Mouse (Mus musculus): ENCODE data around the gene Gm5447.

Gene Gm5447

DNA sequence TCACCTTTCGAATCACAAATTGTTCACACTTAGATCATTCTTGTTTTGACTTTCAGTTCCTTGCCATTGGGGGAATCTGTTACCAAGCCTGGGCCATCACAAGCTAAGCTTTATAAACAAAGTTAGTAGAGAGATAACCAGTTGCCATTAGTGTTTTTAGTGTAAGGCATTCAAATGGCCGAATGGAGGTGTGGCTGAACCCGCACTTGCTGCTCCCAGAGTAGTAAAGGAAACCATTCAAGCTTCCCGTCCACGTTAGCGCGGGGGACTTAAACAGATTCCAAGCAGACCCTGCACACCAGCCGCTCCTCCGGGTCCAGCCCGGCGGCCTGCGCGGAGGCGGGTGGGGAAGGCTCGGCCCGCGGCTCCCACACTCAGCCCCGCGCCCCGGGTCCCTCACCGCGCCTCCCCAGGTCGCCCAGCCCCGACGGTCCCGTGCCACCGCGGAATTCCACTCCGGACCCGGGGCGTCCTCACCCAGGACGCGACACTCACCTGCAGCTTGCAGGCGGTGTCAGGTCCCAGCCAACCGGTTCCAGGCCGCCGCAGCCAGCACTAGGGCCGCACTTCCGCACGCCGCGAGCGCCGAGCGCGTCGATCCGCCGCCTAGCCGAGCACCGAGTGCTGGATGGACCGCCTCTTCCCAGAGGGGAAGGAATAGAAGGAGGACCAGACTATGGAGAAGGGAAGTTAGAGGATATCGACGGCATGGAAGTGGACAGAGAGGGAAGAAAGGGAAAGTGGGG lies at the start of gene Gm5447, which contains the start of gene Exoc2:
Gene Gm5447, plus strand, starts transcription at position 704 of the 746 bp plus-strand sequence.
Gene Exoc2, minus strand, starts transcription at position 593 of the 746 bp plus-strand sequence.
- peak; percentile 64 to 75 for DNase-seq

DNA sequence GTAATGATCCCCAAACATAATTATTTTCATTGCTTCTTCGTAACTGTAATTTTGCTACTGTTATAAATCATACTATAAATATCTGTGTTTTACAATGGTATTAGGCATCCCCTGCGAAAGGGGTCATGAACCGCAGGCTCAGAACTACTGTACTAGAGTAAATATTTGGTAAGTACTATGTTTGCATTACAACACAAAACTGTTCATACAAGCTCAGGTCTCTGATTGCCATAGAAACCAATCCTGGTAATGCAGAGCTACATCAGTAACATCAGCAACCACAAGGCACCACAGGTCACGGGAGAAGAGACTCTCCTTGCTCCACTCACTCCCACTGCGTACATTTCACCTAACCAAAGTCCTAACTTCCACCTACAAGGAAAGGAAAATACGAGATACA lies 49.7 kb upstream of the Gm5447 start:
- no peak for DNase-seq

DNA sequence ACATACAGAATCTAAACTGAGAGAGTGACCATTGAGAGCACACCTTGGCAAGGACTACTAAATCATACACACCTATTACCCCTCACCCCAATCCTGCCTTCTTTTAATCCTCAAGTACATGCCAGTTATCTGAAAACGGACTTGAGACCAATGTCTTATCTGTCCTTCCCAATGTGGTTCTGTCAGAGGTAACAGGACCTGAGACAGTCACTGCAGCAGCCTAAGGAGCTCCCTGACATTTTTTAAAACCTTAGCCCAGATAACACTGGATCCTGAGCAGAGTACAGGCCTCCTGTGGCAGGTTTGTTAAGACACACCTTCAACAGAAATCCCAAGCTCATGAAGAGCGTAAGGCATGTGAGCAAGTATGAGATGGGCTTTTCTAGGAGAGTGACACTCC lies 44.9 kb upstream of the Gm5447 start:
- no peak for DNase-seq

DNA sequence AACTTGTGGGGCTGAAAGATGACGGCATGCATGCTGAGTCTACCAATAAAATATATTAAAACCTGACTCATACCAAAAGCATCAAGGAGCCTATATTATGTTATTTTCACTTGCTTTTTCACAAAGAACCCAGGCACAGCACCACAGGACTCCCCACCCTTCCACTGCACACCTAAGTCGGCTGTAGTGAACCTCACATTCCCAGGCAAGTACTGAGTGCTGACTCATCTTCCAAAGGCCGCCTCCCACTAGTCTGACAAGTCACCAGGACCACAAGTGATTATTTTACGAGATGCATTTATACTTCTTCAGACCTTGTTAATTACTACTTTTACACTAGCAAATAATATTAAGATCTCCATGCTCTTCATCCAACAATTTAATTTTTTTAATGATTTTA lies 42.4 kb upstream of the Gm5447 start:
- DNase-seq = no peak

DNA sequence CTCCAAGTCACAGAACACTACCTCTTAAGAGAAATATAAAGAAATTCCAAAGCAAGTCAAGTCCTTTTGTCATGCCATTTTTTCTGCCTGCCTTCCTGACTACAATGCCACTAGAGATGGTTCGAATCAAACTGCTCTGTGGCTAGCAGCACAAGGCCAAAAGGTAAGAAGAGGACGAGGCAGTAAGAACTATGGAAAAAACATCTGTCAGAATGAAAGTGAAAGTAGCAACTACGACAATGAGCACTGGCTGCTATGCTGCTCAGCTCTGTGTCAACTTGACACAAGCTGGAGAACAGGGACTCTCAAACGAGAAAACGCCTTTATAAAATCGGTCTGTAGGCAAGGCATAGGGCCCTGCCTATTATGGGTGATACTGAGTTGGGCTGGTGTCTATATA lies 41.0 kb upstream of the Gm5447 start:
- no peak for DNase-seq

DNA sequence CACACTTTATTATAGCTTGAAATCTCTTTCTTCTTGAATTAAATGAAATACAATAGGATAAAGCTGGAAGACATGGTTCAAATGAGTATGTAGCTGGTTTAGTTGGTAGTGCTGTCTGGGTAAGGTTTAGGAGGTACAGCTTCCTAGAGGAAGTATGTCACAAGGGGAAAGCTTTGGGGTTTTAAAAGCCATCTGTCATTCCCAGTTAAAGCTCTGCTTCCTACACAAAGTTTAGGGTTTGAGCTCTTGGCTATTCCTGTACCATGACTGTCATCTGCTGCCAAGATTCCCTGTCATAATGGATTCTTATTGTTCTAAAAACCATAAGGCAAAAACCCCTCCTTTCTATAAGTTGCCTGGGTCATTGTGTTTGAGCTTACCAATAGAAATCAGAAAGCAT lies 28.2 kb upstream of the Gm5447 start:
- DNase-seq = no peak

DNA sequence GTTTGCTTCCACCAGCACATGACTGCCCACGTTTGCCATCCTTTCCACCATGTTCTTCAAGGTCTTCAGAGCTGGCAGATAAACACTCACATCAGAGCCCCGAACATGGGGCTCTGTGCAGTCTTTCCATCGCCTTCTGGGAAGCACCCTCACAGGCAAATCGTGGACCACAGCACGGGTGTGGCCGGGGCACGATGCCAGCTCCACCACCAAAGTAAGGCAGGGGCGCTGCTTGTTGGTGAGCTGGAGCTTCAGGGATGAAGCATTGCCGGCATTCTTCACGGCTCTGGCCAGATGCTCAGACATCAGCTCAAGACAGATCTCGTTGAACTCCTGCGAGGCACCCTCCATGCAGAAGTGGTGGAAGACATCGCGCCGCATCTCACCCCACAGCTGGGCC lies 26.9 kb upstream of the Gm5447 start:
- DNase-seq = no peak

DNA sequence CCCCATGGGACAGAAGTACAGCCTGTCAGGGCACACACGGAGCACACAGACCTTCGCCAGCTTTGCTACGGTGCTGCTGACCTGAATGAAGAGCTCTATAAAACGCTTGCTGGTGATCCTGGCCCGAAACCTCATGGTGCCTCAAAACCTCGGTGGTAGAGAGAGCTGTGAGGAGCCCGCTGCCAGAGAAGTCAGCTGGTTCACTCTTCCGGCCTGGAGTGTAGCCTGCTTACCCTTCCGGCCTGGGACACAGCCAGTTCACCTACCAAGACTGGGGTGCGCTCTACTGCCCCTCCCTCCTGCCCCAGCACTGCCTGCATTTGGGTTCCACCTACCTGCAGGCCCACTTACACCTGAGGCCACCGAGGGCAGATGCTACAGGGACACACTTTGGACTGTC lies 26.5 kb upstream of the Gm5447 start, which contains the start of gene Hus1b:
Gene Hus1b, minus strand, starts transcription at position 220 of the 400 bp plus-strand sequence.
- no peak for DNase-seq

DNA sequence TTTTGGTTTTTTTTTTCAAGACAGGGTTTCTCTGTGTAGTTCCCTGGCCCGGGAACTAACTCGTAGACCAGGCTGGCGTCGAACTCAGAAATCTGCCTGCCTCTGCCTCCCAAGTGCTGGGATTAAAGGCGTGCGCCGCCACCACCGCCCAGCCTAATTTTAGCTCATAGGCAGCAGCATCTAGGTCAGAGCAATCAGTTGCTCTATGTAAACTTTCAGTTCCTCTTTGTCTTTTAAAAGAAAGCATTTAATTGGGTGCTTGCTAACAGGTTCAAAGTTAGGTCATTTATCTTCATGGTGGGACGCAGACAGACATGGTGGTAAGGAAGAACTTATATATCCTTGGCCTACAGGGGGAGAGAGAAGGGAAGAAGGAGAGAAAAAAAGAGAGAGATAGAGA lies 24.8 kb upstream of the Gm5447 start:
- no peak for DNase-seq

DNA sequence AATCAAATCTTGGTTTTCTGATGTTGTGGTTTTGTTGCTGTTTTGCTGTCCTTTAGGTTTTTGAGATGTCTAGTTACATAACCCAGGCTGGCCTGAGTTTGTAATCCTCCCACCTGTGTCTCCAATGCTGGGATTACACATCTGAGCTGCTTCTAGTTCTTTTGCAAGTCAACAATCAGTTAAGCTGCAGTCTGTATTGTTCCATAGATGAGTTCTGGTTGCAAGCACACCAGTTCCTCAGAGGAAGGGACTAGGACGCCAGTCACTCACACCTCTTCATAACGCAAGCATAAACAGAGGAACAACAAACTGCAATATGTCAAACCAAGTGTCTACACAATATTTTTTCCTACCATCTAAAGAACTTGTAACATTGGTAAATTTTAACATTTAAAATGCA lies 22.0 kb upstream of the Gm5447 start:
- DNase-seq = no peak

DNA sequence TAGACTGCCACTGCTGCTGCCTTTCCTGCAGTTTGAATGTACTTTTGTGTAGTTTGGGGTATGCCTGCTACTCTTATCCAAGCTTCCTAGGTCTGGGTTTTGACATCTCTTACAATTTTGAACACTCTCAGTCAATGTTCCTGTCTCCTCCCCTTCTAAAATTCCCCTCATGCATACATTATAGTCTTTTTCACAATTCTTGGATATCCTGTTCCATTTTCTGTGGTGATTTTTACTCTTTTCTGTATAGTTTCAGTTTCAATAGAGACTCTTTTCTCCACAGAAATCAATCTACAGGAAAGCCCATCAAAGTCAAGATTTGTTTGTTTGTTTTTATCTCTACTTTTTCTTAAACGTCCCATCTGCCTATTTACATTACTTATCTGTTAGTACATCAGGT lies 20.4 kb upstream of the Gm5447 start:
- DNase-seq = no peak

DNA sequence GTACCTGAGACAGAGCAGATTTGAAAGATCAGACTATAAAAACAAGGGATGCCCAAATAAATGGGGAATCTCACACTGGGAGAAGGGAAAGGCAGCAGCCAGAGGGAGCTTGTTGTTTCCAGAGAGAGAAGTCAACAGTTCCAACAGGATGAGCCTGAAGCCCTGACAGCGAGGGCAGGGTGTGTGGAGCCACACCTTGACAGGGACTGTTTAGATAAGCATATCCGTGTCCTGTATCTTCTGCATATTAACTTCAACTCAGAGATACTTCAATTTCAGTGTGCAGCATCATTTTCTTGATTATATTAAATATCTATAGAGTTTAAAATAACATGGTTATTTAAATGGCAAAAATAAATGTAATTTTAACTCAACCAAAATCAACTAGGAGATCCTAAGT lies 13.3 kb upstream of the Gm5447 start:
- no peak for DNase-seq

DNA sequence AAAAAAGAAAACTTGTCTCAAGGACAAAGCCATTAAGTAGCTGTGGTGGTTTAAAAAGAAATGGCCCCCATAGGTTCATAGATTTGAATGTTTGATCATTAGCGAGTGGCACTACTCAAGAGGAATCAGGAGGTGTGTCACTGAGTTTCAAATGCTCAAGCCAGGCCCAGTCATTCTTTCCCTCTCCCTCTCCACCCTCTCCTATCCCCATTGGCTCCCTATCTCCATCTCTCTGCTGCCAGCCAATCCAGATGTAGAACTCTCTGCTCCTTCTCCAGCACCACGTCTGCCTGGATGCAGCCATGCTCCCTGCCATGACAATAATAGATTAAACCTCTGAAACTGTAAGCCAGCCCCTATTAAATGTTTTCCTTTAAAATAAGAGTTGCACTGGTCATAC lies 12.1 kb upstream of the Gm5447 start:
- DNase-seq = no peak

DNA sequence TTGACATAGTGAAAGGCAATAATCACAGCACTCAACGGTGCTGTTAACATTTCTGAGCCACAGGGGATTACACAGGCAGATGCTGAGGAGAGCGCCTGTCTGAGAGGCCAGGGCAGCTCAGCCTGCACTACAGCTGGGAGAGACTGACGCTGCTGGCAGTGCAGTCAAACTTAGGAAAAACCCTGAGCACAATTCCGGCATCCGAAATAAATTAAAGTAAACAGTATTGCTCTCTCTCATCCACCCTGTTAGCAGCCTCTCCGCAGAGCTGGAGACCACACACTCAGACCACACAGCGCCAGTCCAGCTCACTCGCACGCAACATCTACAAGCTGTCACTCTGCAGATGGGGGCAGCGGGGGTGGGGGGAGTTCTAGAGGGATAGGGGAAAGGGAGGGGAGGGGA lies 7.5 kb upstream of the Gm5447 start:
- no peak for DNase-seq

DNA sequence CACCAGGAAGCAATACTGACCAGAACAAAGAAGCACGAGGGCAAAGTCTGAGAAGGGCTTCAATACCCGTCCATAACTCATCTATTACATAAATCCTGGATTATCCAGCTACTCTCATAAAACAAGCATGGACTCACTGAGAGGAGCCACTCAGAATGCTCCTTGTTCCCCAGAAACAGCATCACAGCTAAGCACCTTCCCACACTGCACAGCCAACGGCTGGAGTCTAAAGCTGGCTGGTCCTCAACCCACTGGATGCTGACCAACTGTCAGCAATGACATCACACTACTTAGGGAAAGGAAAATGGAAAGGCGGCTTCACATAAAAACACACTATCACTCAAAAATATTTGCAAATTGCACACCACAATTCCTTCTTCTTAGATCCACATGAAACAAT lies 5.7 kb upstream of the Gm5447 start:
- no peak for DNase-seq

DNA sequence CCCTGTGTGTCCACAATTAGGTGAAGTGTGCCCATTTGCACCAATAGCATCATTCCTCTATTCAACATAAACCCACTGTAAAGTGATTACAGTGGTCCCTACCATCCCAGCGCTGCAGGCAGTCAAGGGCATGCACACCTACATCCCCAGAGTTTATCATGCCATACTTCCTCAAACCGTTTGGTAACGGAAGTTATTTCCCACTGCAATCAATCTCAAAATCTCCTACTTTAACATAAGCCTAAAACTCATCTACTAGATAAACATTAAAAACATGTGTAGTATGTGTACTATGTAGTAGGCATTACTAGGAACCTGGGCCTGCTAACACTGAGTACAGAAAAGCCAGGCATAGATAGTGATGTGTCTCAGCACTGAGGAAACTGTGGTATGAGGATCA lies 3.0 kb upstream of the Gm5447 start:
- DNase-seq = no peak

DNA sequence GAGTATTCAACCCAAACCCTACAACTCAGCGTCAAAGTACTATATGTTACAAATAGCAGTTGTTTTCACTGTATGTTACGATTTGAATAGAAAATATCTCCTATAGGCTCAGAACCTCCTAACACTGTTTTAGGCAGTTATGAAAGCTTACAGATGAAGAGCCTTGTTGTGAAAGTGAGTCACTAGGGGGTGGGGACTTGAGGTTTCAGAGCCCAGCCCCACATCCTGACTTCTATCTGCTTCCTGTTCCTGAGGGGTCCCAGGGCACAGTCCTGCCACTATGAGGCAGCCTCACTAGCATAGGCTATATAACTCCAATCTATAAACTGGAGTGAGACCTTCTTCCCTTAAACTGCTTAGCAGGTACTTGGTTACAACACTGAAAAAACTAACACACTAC lies 1.9 kb upstream of the Gm5447 start:
- peak; percentile 52 to 73 for DNase-seq

DNA sequence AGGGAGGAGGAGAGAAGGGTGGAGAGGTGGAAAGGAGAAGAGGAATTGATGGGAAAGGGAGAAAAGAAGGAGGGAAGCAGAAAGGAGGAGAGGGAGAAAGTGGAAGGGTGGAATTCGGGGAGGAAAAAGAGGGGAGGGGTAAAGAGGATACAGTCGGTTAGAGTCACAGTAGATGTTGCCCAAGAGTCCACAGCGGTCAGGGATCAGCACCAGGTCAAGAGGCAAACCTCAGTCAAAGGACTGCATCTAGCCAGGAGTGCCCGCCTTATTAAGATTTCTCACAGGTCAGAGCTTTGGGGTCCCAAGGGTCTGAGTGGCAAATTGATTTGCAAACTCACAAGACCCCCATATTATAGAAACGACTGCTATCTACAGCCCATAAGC lies 235 bp downstream of the Gm5447 start:
- no peak for DNase-seq

DNA sequence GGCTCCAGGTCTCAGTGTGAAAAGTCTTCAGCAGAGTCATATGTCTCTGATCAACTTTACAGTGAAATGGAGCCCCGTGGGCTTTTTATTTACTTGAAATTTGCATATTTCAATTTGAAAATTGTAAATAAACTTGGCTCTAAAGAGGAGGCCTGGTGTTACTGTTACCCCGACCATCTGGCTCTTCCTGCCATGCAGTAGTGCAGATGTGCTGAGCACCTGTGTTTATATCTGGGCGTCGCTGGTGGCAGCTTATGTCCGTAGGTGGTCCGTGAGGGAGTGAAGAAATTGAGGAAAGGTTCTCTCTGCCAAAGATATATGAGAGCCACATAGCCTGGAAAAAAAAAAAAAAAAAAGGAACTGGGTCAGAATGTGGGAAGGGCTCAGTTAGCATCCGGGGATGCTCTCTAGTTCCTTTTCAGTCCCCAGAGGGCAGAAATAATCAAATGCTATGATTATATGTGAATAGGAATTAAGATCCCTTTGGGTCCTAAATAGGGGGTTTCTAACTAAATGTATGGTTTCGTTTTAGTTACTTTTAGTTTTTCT lies 2.6 kb downstream of the Gm5447 start:
- no peak for DNase-seq

DNA sequence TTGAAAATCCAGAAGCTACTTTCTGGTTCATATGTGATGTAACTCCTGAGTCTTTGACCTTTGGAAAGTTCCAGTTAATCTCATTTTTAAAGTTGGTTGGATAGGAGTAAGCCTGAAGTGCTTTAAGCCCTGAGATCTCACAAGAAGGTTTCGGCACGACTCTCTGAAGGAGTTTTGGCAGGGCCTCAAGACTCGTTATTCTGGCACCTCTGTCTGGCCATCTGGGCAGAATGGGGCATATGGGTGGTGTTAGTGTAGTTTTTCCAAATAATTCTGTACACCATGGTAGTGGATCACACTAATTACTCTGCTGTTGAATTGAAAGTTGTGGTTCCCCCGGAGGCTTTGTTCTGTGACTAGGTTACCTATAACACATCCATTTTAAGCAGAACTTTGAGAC lies 4.2 kb downstream of the Gm5447 start:
- no peak for DNase-seq

DNA sequence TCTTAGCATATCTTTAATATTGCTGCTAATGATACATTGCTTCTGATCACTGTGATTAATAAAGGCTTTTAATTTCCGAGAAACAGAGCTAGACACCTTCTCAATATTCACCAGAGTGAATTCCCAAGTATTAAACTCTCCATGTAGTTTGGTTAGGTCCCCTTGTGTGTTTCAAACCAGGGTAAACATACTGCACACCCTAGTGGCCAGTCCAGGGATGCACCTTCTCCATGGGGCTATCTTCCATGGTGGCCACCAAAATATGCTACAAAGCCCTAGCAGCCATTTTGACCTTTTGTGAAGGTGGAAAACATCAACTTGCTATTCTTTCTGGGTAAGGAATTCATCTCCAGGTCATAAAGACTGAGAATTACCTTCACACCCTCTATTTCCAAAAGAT lies 7.7 kb downstream of the Gm5447 start:
- no peak for DNase-seq

DNA sequence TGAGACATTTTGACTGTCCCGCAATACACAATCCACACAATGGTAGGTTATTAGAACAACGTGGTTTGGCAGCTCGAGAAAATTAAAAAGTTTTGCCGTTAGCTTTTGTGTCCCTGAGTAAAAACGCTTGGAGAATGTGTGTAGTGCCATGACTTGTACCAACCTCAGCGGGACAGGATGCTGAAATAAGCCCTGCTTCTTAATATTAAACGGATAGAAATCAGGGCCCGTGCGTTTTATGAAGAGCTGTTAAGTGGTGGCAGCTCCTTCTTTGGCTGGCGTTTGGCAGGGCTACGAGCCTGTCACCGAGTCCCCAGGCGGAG lies 11.2 kb downstream of the Gm5447 start:
- DNase-seq = no peak

DNA sequence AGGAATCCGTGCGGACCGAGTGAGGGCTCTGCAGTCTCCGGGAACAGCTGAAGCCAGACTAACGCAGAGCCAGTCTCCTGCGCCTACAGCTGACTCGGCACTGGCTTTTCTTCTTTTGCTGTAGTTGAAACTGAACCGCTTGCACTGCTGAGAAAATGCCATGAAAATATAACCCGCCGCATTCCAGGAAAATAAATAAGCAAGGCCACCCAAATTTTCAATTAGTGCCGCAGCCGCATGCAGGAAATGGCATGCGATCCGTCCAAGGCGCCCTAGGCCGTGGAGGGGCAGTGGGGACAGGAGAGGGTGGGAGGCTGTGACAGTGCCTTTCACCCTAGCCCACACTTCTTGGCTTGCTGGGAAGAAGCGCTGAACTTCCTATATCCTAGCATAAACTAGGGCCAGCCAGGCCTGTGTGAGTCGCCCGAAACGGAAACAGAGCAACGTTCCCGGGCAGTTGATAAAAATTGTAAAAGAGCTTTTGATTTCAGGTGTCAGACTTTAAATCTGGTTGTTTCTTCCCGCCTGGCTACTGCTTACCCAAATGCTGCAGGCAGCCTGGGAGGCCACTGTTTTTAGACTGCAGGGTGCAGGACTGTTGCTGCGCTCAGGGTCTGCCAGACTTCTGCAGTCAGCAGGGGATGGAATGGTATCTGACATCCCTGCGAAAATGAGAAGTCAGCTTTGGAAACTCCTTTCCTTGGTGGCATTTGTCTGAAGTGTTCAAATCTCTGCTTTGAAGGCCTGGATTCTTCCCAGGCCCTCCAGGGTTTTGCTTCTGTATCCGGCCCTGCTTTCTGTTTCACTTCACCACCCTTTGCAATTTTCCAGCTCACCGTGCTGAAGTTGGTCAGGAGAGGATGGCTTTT lies 11.8 kb downstream of the Gm5447 start:
- DNase-seq = no peak

DNA sequence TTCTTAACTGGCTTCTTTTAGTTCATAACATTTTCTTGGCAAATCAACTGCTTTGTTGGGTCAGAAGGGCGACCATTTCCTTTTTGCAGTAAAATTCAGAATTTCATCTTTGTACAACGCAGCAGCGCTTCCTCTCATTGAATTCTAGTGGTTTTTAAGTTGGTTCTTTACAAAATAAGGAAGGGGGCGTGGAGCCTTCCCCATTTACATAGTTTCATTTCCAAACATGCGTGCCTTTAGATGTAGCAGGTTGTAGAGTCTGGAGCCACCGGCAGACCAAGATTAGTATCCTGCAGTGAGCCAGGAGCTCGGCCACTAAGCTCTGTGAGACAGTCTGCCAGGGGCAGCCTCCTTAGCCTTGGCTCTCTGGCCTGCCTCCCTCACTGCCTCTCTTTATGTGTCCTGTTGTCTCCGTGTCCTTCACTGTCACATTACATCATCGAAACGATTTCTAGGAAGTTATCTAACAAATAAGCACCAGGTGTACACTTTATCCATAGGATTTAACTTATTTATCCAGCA lies 13.0 kb downstream of the Gm5447 start:
- DNase-seq = no peak

All from thymus, adult 18-20 months (tissue).